Mouse (Mus musculus) liver, postnatal 0 days (tissue): Measurements from ENCODE around the gene Slc30a1. TPM values are rescaled to one million over a fixed set of nuclear protein-coding genes. Genes with fewer than 3 reads are reported as not detected.

Source experiments
- ATAC-seq: fragments of 200-750 bp; cut with Nextera tagmentation; 2 replicates; pipeline ENCODE4 v1.8.0; 2017; ENCODE audit warnings: mild to moderate bottlenecking, moderate library complexity
- DNase-seq: peaks from one replicate; pipeline ENCODE4 v3.0.0-alpha.2; 2016
- H3K27ac ChIP-seq: fragments of 300-500 bp; sonication (generic); 2 replicates; pipeline ENCODE4 v1.5.1; 2014; ENCODE audit warnings: antibody characterized with exemption, moderate library complexity, mild to moderate bottlenecking, low read depth
- H3K27me3 ChIP-seq: fragments of 300-500 bp; sonication (generic); 2 replicates; pipeline ENCODE4 v1.6.1; 2014; ENCODE audit warnings: low read length, control low read depth, mixed read lengths; ENCODE audit not compliant: insufficient read depth
- H3K36me3 ChIP-seq: fragments of 300-500 bp; sonication (generic); replicated peaks from 2 replicates; pipeline ENCODE4 v1.6.1; 2014; ENCODE audit warnings: mild to moderate bottlenecking, control low read depth, low read length, moderate library complexity, mixed read lengths; ENCODE audit not compliant: insufficient read depth
- H3K4me1 ChIP-seq: fragments of 300-500 bp; sonication (generic); 2 replicates; pipeline ENCODE4 v1.6.1; 2014; ENCODE audit warnings: antibody characterized with exemption, mild to moderate bottlenecking, control low read depth; ENCODE audit not compliant: insufficient read depth
- H3K4me2 ChIP-seq: fragments of 300-500 bp; sonication (generic); 2 replicates; pipeline ENCODE4 v1.6.1; 2014; ENCODE audit warnings: low read depth, mild to moderate bottlenecking, low read length, moderate library complexity, mixed read lengths
- H3K4me3 ChIP-seq: fragments of 300-500 bp; sonication (generic); 2 replicates; pipeline ENCODE4 v1.5.1; 2014; ENCODE audit warnings: low read depth, low read length
- H3K9ac ChIP-seq: fragments of 300-500 bp; sonication (generic); replicated peaks from 2 replicates; pipeline ENCODE4 v1.6.1; 2014; ENCODE audit warnings: mild to moderate bottlenecking, moderate library complexity
- H3K9me3 ChIP-seq: fragments of 300-500 bp; sonication (generic); 2 replicates; pipeline ENCODE4 v1.6.1; 2016; ENCODE audit warnings: mild to moderate bottlenecking, control low read depth, low read length, mixed read lengths
- CTCF ChIP-seq: sonication (generic); IDR thresholded peaks from 2 replicates; pipeline ENCODE4 v1.5.1; 2016; ENCODE audit warnings: antibody characterized with exemption, low read depth
- EP300 ChIP-seq: IDR thresholded peaks from 2 replicates; pipeline ENCODE4 v1.6.1; 2016; ENCODE audit warnings: antibody characterized with exemption, low read depth, mild to moderate bottlenecking
- WGBS: fragments of 180-500 bp; shearing (Covaris S2); extraction: QIAGEN DNeasy Blood & Tissue Kit; methylation state at CpG from one replicate; pipeline ENCODE4 v1.1.7; 2014; ENCODE audit not compliant: insufficient replicate concordance; 5-methylcytosine and 5-hydroxymethylcytosine counted together
- polyA plus RNA-seq: library from polyadenylated mRNA; unstranded; fragments of >200 nt; fragmentation: Nextera tagmentation; extraction: Ambion mirVana; gene quantifications from 2 replicates; pipeline ENCODE4 v1.2.1, GENCODE M21; 2015

Slc30a1 gene
- polyA plus RNA-seq, 1 experiment from 2014 or later = 4.3 TPM

- no peak for TF ChIP-seq CTCF
- TF ChIP-seq EP300 = no peak
- WGBS = 75% methylated on average over 17 of the region's 17 CpGs
- H3K4me2 ChIP-seq = no peak overlapping the region
- ATAC-seq (peak; percentile 53; the same call in 1 of the 2 replicates), DNase-seq (peak; percentile 26)
- H3K9me3 ChIP-seq = no peaks in the 10 kb centered on the region
- H3K27me3 ChIP-seq = no peaks in the 10 kb centered on the region
- H3K36me3 ChIP-seq = no peaks in the 10 kb centered on the region
- H3K4me1 ChIP-seq = no peaks in the 10 kb centered on the region
- H3K4me3 ChIP-seq = no peak overlapping the region
- H3K9ac ChIP-seq = no peak overlapping the region
- no peak overlapping the region for H3K27ac ChIP-seq
Measured at GRCm38 (mm10) chr1:191894386-191894785, 12.2 kb upstream of the Slc30a1 start.

- ATAC-seq (no peak), DNase-seq (no peak)
- no peak overlapping the region for H3K4me2 ChIP-seq
- H3K4me1 ChIP-seq = no peaks in the 10 kb centered on the region
- no peak overlapping the region for H3K9ac ChIP-seq
- H3K27ac ChIP-seq = no peak overlapping the region
- no peaks in the 10 kb centered on the region for H3K36me3 ChIP-seq
- TF ChIP-seq CTCF (no peak), EP300 (no peak)
- 65% methylated on average over 9 of the region's 9 CpGs for WGBS
- H3K27me3 ChIP-seq = no peaks in the 10 kb centered on the region
- no peak overlapping the region for H3K4me3 ChIP-seq
- H3K9me3 ChIP-seq = no peaks in the 10 kb centered on the region
Measured at GRCm38 (mm10) chr1:191894857-191895256, 11.7 kb upstream of the Slc30a1 start.

- H3K9me3 ChIP-seq = no peaks in the 10 kb centered on the region
- H3K4me2 ChIP-seq = no peak overlapping the region
- ATAC-seq (no peak), DNase-seq (no peak)
- no peak overlapping the region for H3K27ac ChIP-seq
- 48% methylated on average over 12 of the region's 12 CpGs for WGBS
- no peak overlapping the region for H3K9ac ChIP-seq
- H3K4me1 ChIP-seq = no peaks in the 10 kb centered on the region
- H3K27me3 ChIP-seq = no peaks in the 10 kb centered on the region
- no peak overlapping the region for H3K4me3 ChIP-seq
- H3K36me3 ChIP-seq = no peaks in the 10 kb centered on the region
- no peak for TF ChIP-seq CTCF
- TF ChIP-seq EP300 = no peak
Measured at GRCm38 (mm10) chr1:191896806-191897552, 9.6 kb upstream of the Slc30a1 start.

GRCm38 (mm10) chr1:191905637-191906533 lies 682 bp upstream of the Slc30a1 start:
- peak overlapping the region; percentile 65 for H3K9ac ChIP-seq
- H3K4me3 ChIP-seq = peak overlapping the region; percentile 65
- WGBS = 7% methylated on average over 43 of the region's 58 CpGs
- H3K27me3 ChIP-seq = no peaks in the 10 kb centered on the region
- peak overlapping the region; percentile 81 for H3K27ac ChIP-seq
- ATAC-seq (peak; percentile 64), DNase-seq (no peak)
- peak overlapping the region; percentile 81 for H3K4me2 ChIP-seq
- H3K36me3 ChIP-seq = peaks cover 10% of the 10 kb centered on the region
- H3K9me3 ChIP-seq = no peaks in the 10 kb centered on the region
- TF ChIP-seq EP300 (no peak), CTCF (no peak)
- peaks cover 22% of the 10 kb centered on the region for H3K4me1 ChIP-seq

GRCm38 (mm10) chr1:191907431-191907810 lies 854 bp downstream of the Slc30a1 start:
- ATAC-seq (peak; percentile 47), DNase-seq (peak; percentile 89)
- TF ChIP-seq CTCF (peak; percentile 94), EP300 (no peak)
- Histone ChIP-seq H3K4me2 (peak overlapping the region; percentile 81), H3K9me3 (no peaks in the 10 kb centered on the region), H3K9ac (peak overlapping the region; percentile 75), H3K4me3 (peak overlapping the region; percentile 65), H3K27ac (peak overlapping the region; percentile 87), H3K27me3 (no peaks in the 10 kb centered on the region), H3K4me1 (peaks cover 30% of the 10 kb centered on the region), H3K36me3 (peaks cover 11% of the 10 kb centered on the region)
- WGBS = under 1% methylated on average over 43 of the region's 43 CpGs

- Histone ChIP-seq H3K9me3 (no peaks in the 10 kb centered on the region), H3K4me2 (peak overlapping the region; percentile 81), H3K27me3 (no peaks in the 10 kb centered on the region), H3K9ac (no peak overlapping the region), H3K36me3 (peaks cover 13% of the 10 kb centered on the region), H3K27ac (no peak overlapping the region; the same call in 1 of the 2 replicates), H3K4me3 (peak overlapping the region; percentile 65), H3K4me1 (peaks cover 30% of the 10 kb centered on the region)
- no peak for ATAC-seq
- WGBS = 88% methylated on average over 15 of the region's 15 CpGs
- TF ChIP-seq CTCF (no peak), EP300 (no peak)
- no peak for DNase-seq
Measured at GRCm38 (mm10) chr1:191908906-191909305, 2.3 kb downstream of the Slc30a1 start.
